Mouse (Mus musculus) stomach, embryonic 15.5 days (tissue): ENCODE data around the gene Bcl6. TPM values are rescaled to one million over a fixed set of nuclear protein-coding genes. Genes with fewer than 3 reads are reported as not detected.

Experiments used
- ATAC-seq: fragments of 200-750 bp; cut with Nextera tagmentation; 2 replicates; pipeline ENCODE4 v1.8.0; 2017; ENCODE audit warnings: low read depth, moderate number of reproducible peaks, moderate TSS enrichment; ENCODE audit not compliant: insufficient read depth, low FRiP score
- H3K27ac ChIP-seq: fragments of 300-500 bp; sonication (generic); 2 replicates; pipeline ENCODE4 v1.5.1; 2015; ENCODE audit warnings: mild to moderate bottlenecking, inconsistent platforms
- H3K27me3 ChIP-seq: fragments of 300-500 bp; sonication (generic); replicated peaks from 2 replicates; pipeline ENCODE4 v1.6.1; 2015; ENCODE audit warnings: inconsistent platforms
- H3K36me3 ChIP-seq: fragments of 300-500 bp; sonication (generic); 2 replicates; pipeline ENCODE4 v1.6.1; 2015; ENCODE audit warnings: inconsistent platforms
- H3K4me1 ChIP-seq: fragments of 300-500 bp; sonication (generic); 2 replicates; pipeline ENCODE4 v1.6.1; 2015; ENCODE audit warnings: inconsistent platforms
- H3K4me2 ChIP-seq: fragments of 300-500 bp; sonication (generic); 2 replicates; pipeline ENCODE4 v1.6.1; 2015; ENCODE audit warnings: mild to moderate bottlenecking, inconsistent platforms
- H3K4me3 ChIP-seq: fragments of 300-500 bp; sonication (generic); replicated peaks from 2 replicates; pipeline ENCODE4 v1.5.1; 2015; ENCODE audit warnings: inconsistent platforms
- H3K9ac ChIP-seq: fragments of 300-500 bp; sonication (generic); 2 replicates; pipeline ENCODE4 v1.6.1; 2015; ENCODE audit warnings: inconsistent platforms
- H3K9me3 ChIP-seq: fragments of 300-500 bp; sonication (generic); 2 replicates; pipeline ENCODE4 v1.6.1; 2016; ENCODE audit warnings: inconsistent platforms
- WGBS: fragments of 180-500 bp; shearing (Covaris S2); methylation state at CpG from one replicate; pipeline ENCODE4 v1.1.7; 2015; 5-methylcytosine and 5-hydroxymethylcytosine counted together
- polyA plus RNA-seq: library from polyadenylated mRNA; unstranded; fragments of >200 nt; fragmentation: Nextera tagmentation; extraction: Ambion mirVana; gene quantifications from 2 replicates; pipeline ENCODE4 v1.2.1, GENCODE M21; 2015

The Bcl6 gene
- polyA plus RNA-seq, 1 experiment from 2014 or later, result 1.3 TPM

DNA sequence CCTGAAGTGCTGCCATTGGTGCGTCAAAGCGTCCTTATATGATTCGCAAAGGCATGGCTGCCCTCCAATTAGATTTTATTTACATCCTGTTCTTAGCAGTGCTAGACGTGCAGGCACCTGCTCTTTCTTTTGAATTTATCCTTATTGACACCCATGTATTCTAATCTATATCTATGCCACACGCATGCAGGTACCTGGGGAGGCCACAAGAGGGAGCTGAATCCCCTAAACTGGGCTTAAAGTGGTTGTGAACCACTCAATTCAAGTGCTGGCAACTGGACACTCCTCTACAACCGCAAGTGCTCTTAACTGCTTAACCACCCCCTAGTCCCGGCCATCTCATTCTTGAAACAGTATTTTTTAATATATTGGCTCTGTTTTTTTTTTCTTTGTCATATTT is 21.4 kb downstream of the Bcl6 start:
- no peaks in the 10 kb centered on the region for H3K9me3 ChIP-seq
- H3K4me1 ChIP-seq, result 0 out of 2 replicates have a peak, but pooled peaks cover under 1% of the 10 kb centered on the region
- H3K27ac ChIP-seq, result no peak overlapping the region
- H3K4me3 ChIP-seq, result no peak overlapping the region
- H3K9ac ChIP-seq, result no peak overlapping the region
- no peak overlapping the region for H3K4me2 ChIP-seq
- WGBS, result 87% methylated on average over 7 of the region's 7 CpGs
- H3K27me3 ChIP-seq, result no peaks in the 10 kb centered on the region
- ATAC-seq, result no peak
- H3K36me3 ChIP-seq, result peaks cover 11% of the 10 kb centered on the region; the same call in 1 of the 2 replicates

DNA sequence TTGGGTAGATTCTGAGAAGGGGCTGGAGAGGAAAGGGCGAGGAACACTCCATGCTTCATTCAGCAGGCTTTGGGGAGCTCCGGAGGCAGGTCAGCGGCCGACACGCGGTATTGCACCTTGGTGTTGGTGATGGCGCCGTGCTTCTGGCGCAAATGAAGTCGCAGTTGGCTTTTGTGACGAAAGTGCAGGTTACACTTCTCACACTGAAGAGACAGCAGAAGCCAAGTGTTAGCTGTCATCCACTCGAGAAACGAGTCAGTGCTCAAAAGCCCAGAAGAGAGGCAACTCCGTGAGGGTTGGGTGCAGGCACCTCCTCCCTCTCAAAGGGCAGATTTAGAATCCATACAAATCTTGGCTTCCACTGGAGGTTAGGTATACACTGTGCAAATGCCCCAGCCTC is 22.6 kb downstream of the Bcl6 start:
- Histone ChIP-seq H3K4me3 (no peak overlapping the region), H3K4me1 (no peaks in the 10 kb centered on the region), H3K9ac (no peak overlapping the region), H3K4me2 (no peak overlapping the region), H3K27ac (no peak overlapping the region), H3K27me3 (no peaks in the 10 kb centered on the region), H3K9me3 (no peaks in the 10 kb centered on the region), H3K36me3 (peaks cover 11% of the 10 kb centered on the region; the same call in 1 of the 2 replicates)
- ATAC-seq, result no peak
- 86% methylated on average over 14 of the region's 14 CpGs for WGBS

DNA sequence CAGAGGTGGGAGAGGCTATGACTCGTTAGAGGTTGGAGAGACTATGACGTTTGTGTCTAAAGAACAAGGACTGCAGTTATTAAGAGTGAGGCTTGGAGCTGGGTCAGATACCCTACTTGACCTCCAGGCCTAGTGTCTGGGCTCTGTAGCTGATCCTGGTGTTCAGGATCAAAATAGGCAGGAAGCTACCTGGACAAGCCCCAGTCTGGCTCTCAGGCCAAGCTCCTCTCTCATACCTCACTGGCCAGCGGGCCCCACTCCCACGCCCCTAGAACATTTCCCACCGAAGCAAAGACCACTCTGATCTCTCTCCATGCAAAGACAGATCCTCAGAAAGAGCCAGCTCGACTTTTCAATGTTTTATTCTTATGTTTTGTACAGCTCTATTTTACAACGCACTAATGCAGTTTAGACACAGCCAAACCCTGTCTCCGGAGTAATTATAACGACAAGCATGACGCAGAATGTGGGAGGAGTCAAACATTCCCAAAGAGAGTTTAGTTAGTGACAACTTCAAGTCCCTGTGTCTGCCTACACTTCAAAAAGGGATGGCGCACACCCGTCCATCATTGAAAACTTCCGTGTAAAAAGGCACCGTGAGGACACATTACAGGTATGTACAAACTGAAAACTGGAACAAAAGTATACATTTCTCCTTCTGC is 23.8 kb downstream of the Bcl6 start:
- Histone ChIP-seq H3K4me2 (no peak overlapping the region), H3K4me3 (no peak overlapping the region), H3K27ac (no peak overlapping the region), H3K36me3 (peaks cover 11% of the 10 kb centered on the region; the same call in 1 of the 2 replicates), H3K27me3 (no peaks in the 10 kb centered on the region), H3K4me1 (no peaks in the 10 kb centered on the region), H3K9me3 (no peaks in the 10 kb centered on the region), H3K9ac (no peak overlapping the region)
- no peak for ATAC-seq
- 81% methylated on average over 14 of the region's 14 CpGs for WGBS

DNA sequence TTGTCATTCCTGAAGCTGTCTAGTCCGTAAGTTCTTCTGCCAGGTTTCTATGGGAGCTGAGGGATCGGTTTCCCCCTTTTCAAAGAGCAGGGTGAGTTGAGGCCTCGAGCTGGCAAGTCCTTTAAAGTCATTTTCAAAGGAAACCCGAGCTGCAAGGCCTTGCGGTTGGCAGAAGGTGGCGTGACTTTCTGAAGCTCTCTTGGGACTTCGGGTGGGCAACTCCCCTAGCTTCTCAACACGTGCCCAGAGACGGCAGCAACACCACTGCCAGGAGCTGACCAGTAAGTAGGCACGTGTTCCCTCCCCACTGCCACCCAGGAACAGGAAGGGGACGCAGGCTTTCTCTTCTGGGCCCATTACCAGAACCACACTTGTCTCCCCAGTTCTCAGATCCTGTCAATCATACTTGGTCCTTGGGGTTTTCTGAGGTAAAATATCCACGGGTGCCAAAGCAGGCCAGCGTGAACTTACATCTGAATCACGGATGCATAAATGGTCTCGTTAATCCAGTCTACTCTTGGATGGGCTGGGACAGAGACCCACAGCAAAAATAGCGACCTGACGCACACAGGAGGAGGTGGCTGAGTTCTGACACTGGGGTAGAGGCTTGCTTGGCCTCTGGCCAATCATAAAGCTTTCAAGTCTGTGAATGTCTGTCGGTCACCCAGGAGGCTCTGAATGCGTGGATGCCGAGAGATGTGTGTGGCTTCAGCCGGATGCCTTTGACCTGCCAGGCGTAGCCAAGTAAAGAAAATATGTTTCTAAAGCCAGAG is 24.6 kb downstream of the Bcl6 start:
- Histone ChIP-seq H3K36me3 (peaks cover 11% of the 10 kb centered on the region; the same call in 1 of the 2 replicates), H3K4me3 (no peak overlapping the region), H3K27me3 (no peaks in the 10 kb centered on the region), H3K4me1 (no peaks in the 10 kb centered on the region), H3K4me2 (no peak overlapping the region), H3K27ac (no peak overlapping the region), H3K9ac (no peak overlapping the region), H3K9me3 (no peaks in the 10 kb centered on the region)
- ATAC-seq, result no peak
- WGBS, result 78% methylated on average over 22 of the region's 22 CpGs

DNA sequence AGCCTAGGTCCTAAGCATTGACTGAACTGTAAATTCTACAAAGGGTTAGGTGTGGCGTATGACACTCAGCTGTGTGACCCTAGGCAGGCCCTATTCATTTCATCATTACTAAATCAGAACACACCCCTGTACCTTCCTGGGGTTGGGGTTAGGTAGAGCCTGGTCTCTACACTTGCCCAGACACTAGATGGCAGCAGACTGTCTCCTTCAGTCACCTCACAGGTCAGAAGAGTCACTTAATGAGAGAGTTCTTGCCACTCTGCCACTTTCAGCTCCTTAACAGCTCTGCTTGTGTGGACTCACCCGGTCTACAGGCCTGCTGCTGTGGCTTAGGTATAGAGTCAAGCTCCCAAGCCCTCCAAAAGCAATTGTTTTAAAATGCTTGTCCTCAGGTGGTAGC is 26.3 kb downstream of the Bcl6 start:
- H3K9me3 ChIP-seq, result no peaks in the 10 kb centered on the region
- no peak for ATAC-seq
- no peak overlapping the region for H3K9ac ChIP-seq
- no peak overlapping the region for H3K4me2 ChIP-seq
- H3K36me3 ChIP-seq, result 0 out of 2 replicates have a peak, but pooled peaks cover 2% of the 10 kb centered on the region
- H3K4me3 ChIP-seq, result no peak overlapping the region
- no peaks in the 10 kb centered on the region for H3K4me1 ChIP-seq
- no peaks in the 10 kb centered on the region for H3K27me3 ChIP-seq
- H3K27ac ChIP-seq, result no peak overlapping the region
- 82% methylated on average over 2 of the region's 2 CpGs for WGBS

DNA sequence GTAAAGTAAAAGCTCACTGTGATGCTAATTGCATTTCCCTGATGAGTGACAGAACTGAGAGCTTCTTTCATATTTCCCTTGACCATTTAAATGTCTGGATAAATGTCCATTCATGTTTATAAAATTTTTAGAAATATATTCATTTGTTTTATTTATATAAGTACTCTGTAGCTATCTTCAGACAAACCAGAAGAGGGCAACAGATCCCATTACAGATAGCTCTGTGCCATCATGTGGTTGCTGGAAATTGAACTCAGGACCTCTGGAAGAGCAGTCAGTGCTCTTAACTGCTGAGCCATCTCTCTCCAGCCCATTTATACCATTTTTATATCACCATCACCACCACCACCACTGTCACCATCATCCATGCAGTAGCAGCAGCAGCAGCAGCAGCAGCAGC is 29.7 kb downstream of the Bcl6 start:
- ATAC-seq, result no peak
- Histone ChIP-seq H3K4me1 (no peaks in the 10 kb centered on the region), H3K4me2 (no peak overlapping the region), H3K27ac (no peak overlapping the region), H3K9ac (no peak overlapping the region), H3K36me3 (no peaks in the 10 kb centered on the region), H3K27me3 (no peaks in the 10 kb centered on the region), H3K9me3 (no peaks in the 10 kb centered on the region), H3K4me3 (no peak overlapping the region)

DNA sequence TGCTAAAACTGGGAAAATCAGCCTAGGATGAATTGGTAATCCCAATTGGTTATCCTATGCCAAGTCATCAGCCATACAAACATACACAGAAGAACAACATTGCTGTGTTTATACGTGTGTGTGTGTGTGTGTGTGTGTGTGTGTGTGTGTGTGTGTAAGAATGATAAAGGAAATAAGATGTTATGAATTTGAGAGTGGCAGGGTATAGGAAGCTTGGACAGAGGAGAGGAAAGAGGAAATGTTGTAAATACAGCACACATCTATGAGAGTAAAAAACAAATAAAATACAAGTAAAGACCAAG is 34.7 kb downstream of the Bcl6 start:
- ATAC-seq, result no peak
- Histone ChIP-seq H3K4me2 (no peak overlapping the region), H3K9me3 (no peaks in the 10 kb centered on the region), H3K4me1 (no peaks in the 10 kb centered on the region), H3K9ac (no peak overlapping the region), H3K4me3 (no peak overlapping the region), H3K27ac (no peak overlapping the region), H3K36me3 (no peaks in the 10 kb centered on the region), H3K27me3 (no peaks in the 10 kb centered on the region)
- WGBS, result 8% methylated on average over 1 of the region's 1 CpGs

DNA sequence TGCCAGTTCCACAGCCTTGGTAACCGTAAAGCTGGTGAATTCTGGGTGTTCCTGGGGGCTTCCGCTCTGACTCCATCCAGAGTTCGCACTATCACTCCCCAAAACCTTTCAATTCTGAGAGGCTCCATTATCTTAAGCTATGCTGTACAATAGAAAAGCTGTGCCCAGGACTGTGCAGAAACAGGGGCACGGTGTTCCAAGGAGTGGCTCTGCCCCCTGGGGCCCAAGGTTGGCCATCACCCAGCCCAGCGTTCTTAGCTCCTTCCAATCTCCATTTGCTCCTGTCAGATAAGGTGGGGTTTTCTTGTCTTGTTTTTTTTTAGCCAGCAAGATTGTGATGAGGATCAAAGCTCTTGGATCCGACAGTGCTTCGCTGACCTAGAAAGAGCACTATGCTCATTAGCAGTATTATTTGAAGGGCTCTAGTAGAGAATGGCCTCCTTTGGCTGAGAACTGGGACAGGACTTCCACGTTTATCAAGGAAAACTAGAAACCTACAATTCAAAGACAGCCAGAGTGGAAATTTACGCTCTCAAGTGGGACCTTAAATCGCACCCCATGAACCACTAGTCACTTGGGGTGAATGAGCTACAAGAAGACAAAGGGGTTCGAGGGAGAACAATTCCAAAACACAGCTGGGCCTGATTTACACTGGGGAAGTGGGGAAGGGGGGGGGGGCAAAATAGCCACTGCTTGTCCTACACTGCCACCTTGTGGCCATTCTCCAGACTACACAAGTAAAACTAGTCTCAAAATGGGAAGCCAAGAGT is 35.3 kb downstream of the Bcl6 start:
- Histone ChIP-seq H3K27me3 (no peaks in the 10 kb centered on the region), H3K9me3 (no peaks in the 10 kb centered on the region), H3K4me2 (no peak overlapping the region), H3K9ac (no peak overlapping the region), H3K36me3 (no peaks in the 10 kb centered on the region), H3K27ac (no peak overlapping the region), H3K4me3 (no peak overlapping the region), H3K4me1 (no peaks in the 10 kb centered on the region)
- ATAC-seq, result no peak
- 47% methylated on average over 11 of the region's 11 CpGs for WGBS

DNA sequence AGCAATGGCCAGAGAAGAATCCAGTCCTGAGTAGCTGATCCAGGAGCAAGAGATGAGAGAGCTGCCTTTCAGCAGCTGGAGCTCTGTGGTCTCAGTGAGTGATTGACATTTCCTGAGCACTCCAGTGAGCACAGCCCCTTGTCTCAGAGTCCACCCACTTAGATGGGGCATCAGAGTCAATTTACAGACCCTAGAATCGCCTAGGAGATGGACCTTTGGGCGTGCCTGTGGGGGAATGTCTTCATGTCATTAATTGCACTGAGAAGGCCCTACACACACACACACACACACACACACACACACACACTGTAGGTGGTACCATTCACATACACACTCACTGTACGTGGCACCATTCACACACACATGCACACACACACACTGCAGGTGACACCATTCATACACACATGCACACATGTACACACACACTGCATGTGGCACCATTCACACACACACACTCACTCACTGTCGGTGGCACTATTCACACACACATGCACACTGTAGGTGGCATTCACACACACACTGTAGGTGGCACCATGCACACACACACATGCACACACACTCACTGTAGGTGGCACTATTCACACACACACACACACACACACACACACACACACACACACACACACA is 36.4 kb downstream of the Bcl6 start:
- no peaks in the 10 kb centered on the region for H3K27me3 ChIP-seq
- no peaks in the 10 kb centered on the region for H3K9me3 ChIP-seq
- no peak for ATAC-seq
- no peak overlapping the region for H3K9ac ChIP-seq
- 75% methylated on average over 4 of the region's 4 CpGs for WGBS
- no peak overlapping the region for H3K27ac ChIP-seq
- H3K36me3 ChIP-seq, result no peaks in the 10 kb centered on the region
- no peak overlapping the region for H3K4me2 ChIP-seq
- H3K4me3 ChIP-seq, result no peak overlapping the region
- H3K4me1 ChIP-seq, result no peaks in the 10 kb centered on the region

DNA sequence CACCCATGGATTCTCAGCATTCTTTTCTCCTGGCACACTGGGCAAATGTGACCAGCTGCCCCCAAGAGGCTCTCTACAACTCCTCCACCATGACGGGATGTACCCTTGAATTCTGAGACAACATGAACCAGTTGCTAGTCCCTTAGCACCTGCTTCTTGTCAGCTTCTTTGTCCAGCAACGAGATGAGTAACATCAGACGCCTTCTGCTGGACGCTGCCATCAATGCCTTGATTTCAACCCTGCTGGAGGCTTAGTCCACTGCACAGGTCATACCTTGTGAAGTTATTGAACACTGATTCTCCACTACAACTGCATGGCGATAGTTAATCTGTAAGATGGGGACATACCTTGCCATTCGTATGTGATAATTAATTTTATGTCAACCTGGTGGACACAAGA is 41.0 kb downstream of the Bcl6 start:
- no peak overlapping the region for H3K9ac ChIP-seq
- WGBS, result 88% methylated on average over 6 of the region's 6 CpGs
- H3K27ac ChIP-seq, result no peak overlapping the region
- ATAC-seq, result no peak
- no peaks in the 10 kb centered on the region for H3K36me3 ChIP-seq
- H3K4me2 ChIP-seq, result no peak overlapping the region
- no peaks in the 10 kb centered on the region for H3K9me3 ChIP-seq
- no peaks in the 10 kb centered on the region for H3K4me1 ChIP-seq
- H3K4me3 ChIP-seq, result no peak overlapping the region
- no peaks in the 10 kb centered on the region for H3K27me3 ChIP-seq

DNA sequence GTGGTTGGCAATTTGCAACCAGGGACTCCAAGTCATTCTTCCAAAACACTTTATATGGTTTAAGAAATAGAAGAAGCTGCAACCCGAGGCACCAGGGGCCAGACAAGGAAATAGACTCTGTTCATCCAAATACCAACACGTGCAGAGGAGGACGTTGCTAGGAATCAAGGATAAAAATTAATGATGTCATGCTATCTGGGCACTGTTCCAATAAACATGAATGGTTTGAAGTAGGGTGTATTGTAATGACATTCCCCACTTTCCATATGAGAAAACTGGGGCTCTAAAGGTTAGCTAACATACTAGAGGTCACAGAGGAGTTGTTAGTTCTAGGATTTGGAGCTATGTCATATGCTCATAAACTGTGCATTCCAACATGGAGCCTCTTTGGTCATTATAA is 43.9 kb downstream of the Bcl6 start:
- Histone ChIP-seq H3K9me3 (no peaks in the 10 kb centered on the region), H3K4me1 (no peaks in the 10 kb centered on the region), H3K9ac (no peak overlapping the region), H3K27me3 (no peaks in the 10 kb centered on the region), H3K36me3 (no peaks in the 10 kb centered on the region), H3K27ac (no peak overlapping the region), H3K4me3 (no peak overlapping the region), H3K4me2 (no peak overlapping the region)
- ATAC-seq, result no peak
- 25% methylated on average over 3 of the region's 3 CpGs for WGBS

DNA sequence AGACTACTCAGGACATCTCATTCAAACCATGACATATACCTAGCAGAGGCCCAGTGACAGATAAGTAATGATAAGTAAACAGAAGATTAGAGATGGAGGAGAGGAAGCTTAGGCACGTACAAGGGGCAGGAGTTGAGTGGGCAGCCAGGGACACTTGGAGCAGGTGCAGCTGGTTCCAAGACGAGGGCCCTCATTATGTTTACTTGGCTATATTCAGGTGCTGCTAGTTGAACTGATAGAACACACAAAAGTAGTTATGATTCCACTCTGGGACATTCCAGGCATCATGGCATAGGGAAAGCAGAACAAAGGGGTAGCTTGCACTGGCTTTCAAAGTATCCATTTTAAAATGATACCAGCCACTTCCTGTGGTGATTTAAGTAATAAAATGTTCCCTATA is 54.3 kb downstream of the Bcl6 start:
- no peak for ATAC-seq
- Histone ChIP-seq H3K9ac (no peak overlapping the region), H3K4me1 (no peaks in the 10 kb centered on the region), H3K27ac (no peak overlapping the region), H3K4me3 (no peak overlapping the region), H3K36me3 (no peaks in the 10 kb centered on the region), H3K27me3 (no peaks in the 10 kb centered on the region), H3K4me2 (no peak overlapping the region), H3K9me3 (no peaks in the 10 kb centered on the region)
- WGBS, result 27% methylated on average over 2 of the region's 2 CpGs
